Mouse (Mus musculus) heart, adult 8-10 months (tissue): Measurements from ENCODE around the gene Ces1c. TPM values are rescaled to one million over a fixed set of nuclear protein-coding genes. Genes with fewer than 3 reads are reported as not detected.
A peak's percentile ranks its signal among the peaks of the same experiment; 100 is the strongest.

Experiments used
- DNase-seq: peaks from one replicate; pipeline ENCODE4 v3.0.0; 2022; ENCODE audit warnings: low spot score
- total RNA-seq, 4 experiments: library from RNA; stranded (reverse); gene quantifications; 2 replicates each; pipeline ENCODE4 v1.2.4; 2022

Gene Ces1c
- not detected for total RNA-seq

GRCm38 (mm10) chr8:93131233-93131980 is at the start of gene Ces1c:
TSS of gene Ces1c (minus strand) at chr8:93131283.
- no peak for DNase-seq

GRCm38 (mm10) chr8:93180581-93181129 is 49.6 kb upstream of the Ces1c start:
- DNase-seq, result peak; percentile 53

- DNase-seq, result no peak
Observed at GRCm38 (mm10) chr8:93176593-93176992, 45.5 kb upstream of the Ces1c start.

GRCm38 (mm10) chr8:93174554-93174953 is 43.5 kb upstream of the Ces1c start:
- no peak for DNase-seq

- peak; percentile 76 for DNase-seq
Observed at GRCm38 (mm10) chr8:93171846-93172590, 40.9 kb upstream of the Ces1c start.

GRCm38 (mm10) chr8:93163363-93163762 is 32.3 kb upstream of the Ces1c start:
- no peak for DNase-seq

GRCm38 (mm10) chr8:93151401-93151800 is 20.3 kb upstream of the Ces1c start:
- no peak for DNase-seq

GRCm38 (mm10) chr8:93147331-93147730 is 16.2 kb upstream of the Ces1c start:
- DNase-seq, result no peak

GRCm38 (mm10) chr8:93140696-93141095 is 9.6 kb upstream of the Ces1c start:
- DNase-seq, result peak; percentile 50

GRCm38 (mm10) chr8:93132196-93132595 is 1.1 kb upstream of the Ces1c start:
- DNase-seq, result no peak

- DNase-seq, result no peak
Observed at GRCm38 (mm10) chr8:93126476-93126875, 4.6 kb downstream of the Ces1c start.

- DNase-seq, result no peak
Observed at GRCm38 (mm10) chr8:93122005-93122404, 9.1 kb downstream of the Ces1c start.

- DNase-seq, result peak; percentile 13
Observed at GRCm38 (mm10) chr8:93095376-93095775, 35.7 kb downstream of the Ces1c start.

- no peak for DNase-seq
Observed at GRCm38 (mm10) chr8:93091324-93091723, 39.8 kb downstream of the Ces1c start.

GRCm38 (mm10) chr8:93088686-93089122 is 42.4 kb downstream of the Ces1c start:
- no peak for DNase-seq

- no peak for DNase-seq
Observed at GRCm38 (mm10) chr8:93088193-93088592, 42.9 kb downstream of the Ces1c start.

- no peak for DNase-seq
Observed at GRCm38 (mm10) chr8:93079887-93080286, 51.2 kb downstream of the Ces1c start, which contains the start of gene Ces1b. TSS of gene Ces1b (minus strand) at chr8:93080017.

- peak; percentile 46 for DNase-seq
Observed at GRCm38 (mm10) chr8:93075251-93075650, 55.8 kb downstream of the Ces1c start.

- no peak for DNase-seq
Observed at GRCm38 (mm10) chr8:93063416-93064117, 67.5 kb downstream of the Ces1c start.

GRCm38 (mm10) chr8:93059185-93059584 is 71.9 kb downstream of the Ces1c start:
- DNase-seq, result peak; percentile 41

- DNase-seq, result no peak
Observed at GRCm38 (mm10) chr8:93055238-93055637, 75.8 kb downstream of the Ces1c start.
